Mouse (Mus musculus): ENCODE results near the gene Kdm4a.
A peak's percentile ranks its signal among the peaks of the same experiment; 100 is the strongest.

Kdm4a gene

DNA sequence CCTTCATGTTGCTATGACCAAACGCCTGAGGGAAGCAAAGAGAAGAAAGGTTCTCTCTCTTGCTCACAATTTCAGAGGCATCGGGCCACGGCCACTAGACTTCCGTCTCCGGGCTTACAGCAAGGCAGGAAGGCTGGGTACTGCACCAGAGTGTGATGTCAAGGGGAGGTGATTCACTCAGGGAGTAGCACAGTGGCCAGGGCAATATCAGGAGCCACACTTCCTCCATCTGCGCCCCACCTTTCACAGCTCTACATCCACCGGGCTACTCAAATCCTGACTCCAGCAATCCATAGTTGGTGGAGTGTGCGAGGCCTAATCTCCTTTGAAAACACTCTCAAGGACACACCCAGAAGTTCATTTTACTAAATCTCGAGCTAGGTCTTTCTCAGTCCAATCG is 62.3 kb downstream of the Kdm4a start:
- no peak for DNase-seq (ENCODE audit: low read depth, low spot score)

DNA sequence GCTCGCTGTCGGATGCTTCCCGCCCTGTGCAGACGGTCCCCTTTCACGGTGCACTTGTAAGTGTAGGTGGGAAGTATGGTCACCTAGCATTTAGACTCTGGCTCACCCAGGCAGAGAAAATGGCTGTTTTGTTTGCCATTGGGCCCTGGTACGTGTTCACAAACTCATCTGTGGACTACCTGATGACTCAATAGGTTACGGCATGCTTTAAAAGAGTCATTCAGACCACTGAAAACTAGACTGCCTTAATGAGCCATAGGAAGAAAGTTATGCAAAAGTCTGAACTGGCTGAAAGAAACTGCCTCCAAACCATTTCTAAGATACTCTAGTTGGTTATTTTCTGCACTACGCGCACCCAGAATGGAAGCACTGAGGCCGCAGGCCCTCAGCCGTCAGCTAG is 63.7 kb downstream of the Kdm4a start:
- no peak for DNase-seq (ENCODE audit: low read depth, low spot score)

DNA sequence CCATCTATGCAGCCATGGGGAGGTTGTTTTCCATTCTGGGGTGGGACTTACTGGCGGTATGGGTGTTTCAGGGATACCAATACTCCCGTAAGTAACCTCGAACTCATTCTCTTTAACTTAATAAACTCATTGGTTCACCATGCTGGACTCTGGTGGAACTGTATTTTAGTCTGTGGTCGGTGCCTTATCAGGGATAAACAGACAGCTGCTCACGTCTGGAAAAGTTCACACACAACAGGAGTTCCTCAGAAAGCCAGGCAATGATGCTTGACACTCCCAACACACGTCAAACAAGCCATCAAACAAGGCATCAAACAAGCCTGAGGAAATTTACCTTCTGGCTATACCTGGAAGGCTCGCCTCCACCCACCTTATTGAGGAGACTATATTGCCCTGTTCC is 64.7 kb downstream of the Kdm4a start:
- DNase-seq (ENCODE audit: low read depth, low spot score), result no peak

DNA sequence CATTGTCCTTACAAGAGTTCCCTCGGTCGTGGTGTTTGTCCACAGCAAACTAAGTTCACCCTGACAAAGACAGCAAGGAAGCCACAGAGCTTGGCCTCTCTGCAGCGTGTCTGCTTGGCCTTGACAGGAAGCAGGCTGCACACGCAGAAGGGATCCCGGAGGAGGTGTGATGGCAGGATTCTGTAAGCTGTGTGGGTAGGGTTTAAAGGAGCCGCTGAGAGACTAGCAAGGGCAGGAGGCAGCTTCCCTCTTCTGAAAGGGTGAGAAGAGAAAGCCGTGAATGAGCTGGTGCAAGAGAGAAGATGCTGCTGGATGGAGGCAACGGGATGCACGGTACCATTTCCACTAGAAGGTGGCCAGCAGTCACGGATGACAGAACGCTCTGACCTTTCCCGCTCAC is 67.2 kb downstream of the Kdm4a start:
- DNase-seq (ENCODE audit: low read depth, low spot score), result no peak

DNA sequence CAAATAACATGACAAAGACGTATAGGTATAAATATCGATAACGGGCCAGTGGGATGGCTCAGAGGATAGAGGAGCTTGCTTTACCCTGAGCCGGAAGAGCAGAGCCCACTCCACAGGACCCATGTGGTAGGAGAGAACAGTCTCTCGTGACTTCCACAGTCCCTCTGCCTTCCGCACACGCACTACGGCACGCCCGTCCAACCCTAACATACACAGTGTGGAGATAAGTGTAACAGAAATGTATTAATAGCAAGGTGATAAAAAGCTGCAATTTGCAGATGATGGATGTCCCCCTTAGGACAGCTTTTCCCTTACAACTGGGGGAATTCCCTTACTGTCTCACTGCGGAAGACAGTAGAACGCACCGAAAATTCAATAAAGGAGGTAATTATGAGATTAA is 70.2 kb downstream of the Kdm4a start:
- no peak for DNase-seq (ENCODE audit: low read depth, low spot score)

DNA sequence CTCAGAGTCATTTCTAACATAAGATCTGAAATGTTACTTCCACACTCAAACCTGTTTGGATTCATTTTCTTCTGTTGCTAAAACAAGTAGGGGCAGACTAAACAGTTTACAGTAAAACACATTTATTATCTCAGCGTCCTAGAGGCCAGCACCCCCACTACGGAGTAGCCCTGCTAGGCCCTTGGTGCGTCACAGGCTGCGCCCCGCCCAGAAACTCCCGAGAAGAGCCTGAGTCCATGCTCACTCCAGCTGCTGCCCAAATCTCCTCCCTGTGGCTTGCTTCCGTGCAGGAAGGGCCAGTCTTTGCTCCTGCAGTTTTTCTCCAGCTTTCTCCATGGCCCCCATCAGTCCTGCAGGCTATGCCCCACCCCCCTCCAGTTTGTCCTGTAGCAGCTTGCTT is 71.1 kb downstream of the Kdm4a start:
- no peak for DNase-seq (ENCODE audit: low read depth, low spot score)

DNA sequence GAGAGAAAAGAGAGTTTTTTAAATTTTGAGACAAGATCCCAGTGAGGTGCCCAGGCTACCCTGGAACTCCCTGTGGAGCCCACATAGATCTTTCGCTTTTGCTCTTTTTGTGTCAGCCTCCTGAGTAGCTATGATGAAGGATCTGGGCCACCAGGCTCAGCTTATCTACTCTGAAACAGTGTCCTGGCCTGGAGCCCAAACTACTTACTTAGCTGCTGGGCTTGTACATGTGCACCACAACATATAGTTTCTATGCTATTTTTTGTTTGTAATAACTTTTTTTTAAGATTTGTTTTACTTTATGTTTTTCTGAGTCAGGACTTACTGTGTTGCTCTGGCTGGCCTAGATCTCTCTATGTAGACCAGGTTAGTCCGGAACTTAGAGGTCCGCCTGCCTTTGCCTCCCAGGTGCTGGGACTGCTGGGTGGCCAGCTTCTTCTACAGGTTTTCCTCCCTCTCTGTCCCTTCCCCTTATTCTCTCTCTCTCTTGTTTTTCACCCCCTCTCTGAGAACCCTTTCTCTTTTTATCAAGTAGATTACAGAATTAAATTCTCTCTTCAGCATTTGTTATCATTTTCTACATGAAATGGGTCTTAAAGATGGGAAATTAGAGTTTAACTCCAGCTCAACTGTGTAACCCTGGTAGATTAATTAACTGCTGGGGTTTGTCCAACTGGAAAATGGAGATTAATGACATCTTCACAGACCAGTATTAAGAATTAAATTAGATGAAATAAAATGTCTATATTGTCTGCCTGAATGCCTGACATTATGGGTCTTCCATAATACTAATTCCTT is 74.4 kb downstream of the Kdm4a start:
- DNase-seq (ENCODE audit: low read depth, low spot score), result no peak

DNA sequence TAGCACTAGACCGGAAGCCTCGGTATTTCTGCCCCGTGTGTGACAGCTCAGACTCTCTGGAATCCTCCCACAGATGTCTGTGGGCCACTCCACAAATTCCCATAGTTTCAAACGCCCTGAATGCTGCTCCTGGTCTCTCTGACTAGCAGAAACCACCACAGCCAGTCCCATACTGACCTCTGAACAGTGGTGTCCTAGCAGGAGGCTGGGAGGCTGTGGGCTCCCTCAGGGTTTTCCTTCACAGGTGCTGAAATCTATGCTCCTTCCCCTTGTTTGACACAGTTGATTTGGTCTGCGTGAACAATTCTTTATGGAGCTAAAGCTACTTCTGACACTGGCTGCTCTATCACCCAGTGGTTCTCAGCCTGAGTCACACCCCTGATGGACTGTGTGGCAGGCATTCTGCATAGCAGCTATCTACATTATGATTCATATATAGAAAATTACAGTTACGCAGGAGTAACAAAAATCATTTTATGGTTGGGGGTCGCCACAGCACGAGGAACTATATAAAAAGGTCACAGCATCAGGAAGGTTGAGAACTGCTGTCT is 76.5 kb downstream of the Kdm4a start:
- no peak for DNase-seq (ENCODE audit: low read depth, low spot score)

DNA sequence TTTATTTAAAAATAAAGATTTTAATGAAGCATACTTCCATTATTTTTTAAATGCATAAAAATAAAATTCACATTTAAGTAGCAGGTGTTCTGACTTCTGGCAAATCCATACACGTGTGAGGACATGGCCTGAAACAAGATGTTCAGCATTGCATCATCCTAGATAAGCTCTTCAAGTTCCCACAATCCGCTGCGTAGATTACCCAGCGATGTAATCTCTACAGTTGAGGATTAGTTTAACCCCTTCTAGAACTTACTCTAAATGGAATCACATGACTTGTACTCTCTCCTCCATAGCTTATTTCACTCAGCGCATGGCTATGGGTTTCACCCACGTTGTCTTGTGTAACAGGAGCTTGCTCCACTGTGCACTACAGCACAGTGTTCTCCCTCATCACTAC is 78.3 kb downstream of the Kdm4a start:
- DNase-seq (ENCODE audit: low read depth, low spot score), result no peak

DNA sequence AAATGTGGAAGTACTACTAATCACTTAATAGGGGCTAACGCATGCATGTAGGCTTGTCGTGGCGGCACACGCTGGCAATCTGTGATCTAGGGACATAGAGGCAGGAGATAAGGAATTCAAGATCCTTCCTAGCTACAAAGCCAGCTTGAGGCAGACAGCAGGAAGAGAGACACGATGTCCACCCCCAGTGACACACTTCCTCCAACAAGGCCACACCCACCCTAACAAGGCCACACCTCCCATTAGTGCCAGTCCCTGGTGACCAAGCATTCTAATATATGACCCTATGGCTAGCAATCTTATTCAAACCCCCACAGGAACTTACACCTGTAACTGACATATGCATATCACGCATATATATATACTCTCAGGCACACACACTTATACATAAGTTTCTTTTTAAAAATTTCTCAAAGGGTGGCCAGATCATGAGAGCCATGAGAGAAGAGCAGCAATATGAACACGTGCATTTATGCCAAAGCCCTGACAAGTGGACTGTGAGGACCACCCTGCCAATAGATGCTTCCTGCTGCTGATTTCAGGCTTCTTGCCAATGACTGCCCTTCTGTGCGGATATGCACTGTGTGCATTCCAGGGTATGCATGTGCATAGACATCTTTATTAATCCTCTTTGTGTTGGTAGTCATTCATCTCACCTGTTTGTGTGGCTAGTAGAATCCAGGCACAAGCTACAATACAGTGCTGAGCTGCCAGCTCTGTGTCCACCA is 80.0 kb downstream of the Kdm4a start:
- DNase-seq (ENCODE audit: low read depth, low spot score), result no peak

DNA sequence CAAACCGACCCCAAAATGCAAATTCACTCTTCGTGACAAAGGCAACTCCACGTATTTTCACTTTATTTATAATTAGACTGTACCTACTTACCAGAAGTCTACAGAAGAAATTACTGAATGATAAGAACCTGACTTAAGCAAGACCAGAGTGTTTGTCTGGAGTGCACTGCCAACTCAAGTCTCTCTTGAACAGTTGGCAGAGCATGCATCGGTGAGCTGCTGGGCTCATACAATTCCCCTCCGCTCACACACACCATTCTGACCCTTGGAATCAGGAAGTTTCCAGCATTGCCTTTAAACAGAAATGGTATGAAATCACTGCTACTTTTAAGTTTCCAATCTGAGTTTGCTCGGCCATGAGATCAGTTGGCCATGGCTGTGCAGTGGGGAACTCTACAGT is 81.3 kb downstream of the Kdm4a start:
- DNase-seq (ENCODE audit: low read depth, low spot score), result no peak

DNA sequence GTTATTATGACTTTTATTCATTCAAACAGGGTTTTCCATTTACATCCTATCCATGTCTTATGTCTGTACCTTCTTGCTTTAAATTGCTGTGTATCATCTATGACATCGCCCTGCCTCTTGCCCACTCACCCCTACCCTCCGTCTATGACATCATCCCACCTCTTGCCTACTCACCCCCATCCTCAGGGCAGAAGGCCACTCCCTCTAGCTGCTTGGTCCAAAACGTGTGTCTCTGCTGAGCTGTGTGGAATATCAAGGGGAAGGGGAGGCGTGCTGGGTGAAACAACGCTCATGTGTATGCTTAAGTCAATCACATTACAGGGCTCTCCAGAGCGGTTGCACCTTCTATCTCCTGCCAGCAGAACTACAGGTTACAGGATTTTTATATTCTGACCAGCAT is 83.8 kb downstream of the Kdm4a start:
- DNase-seq (ENCODE audit: low read depth, low spot score), result no peak

DNA sequence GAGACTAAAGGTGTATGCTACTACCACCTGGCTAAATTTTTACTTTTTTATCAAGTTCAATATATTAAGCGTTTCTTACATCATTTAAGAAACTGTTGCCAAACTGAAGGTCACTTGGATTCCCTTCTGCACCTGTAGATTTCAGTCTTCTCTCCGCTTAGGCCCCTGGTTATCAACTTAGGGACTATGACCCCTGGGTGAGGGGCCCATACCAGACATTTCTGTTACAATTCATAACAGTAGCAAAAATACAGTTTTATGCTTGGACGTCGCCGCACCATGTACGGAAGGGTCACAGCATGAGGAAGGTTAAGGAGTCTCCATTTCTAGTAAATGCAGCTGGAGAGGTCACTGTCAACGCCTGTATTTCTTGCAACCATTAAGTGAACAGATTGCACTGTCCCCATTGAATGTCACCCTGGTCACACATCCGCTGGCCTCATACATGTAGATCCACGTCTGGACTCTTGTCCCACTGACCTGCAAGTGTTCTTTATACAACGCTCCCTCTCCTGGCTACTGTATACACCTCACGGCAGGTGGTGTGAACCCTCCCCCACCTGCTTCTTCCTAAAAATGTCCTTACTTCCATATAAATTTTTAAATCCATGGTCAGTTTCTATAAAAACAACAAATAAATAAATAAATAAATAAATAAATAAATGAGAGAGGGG is 86.9 kb downstream of the Kdm4a start:
- no peak for DNase-seq (ENCODE audit: low read depth, low spot score)

DNA sequence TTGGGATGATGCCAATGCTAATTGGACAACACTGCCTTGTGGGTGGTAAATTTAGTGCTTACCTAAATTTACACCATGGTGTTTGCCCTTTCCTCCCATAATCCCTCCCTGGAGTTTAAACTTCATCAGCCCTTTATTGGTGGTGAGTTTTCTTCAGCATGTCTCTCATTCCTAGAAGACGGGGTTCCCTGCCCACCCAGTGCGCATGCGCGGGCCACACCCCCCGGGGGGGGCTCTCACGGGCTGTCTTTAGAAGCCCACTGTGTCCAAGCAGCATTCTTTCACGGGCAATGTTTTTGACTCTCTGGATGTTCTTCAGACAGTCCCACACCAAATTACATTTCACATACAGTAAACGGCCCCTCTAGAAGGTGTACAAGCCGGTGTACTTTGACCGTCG is 89.4 kb downstream of the Kdm4a start:
- DNase-seq (ENCODE audit: low read depth, low spot score), result no peak

DNA sequence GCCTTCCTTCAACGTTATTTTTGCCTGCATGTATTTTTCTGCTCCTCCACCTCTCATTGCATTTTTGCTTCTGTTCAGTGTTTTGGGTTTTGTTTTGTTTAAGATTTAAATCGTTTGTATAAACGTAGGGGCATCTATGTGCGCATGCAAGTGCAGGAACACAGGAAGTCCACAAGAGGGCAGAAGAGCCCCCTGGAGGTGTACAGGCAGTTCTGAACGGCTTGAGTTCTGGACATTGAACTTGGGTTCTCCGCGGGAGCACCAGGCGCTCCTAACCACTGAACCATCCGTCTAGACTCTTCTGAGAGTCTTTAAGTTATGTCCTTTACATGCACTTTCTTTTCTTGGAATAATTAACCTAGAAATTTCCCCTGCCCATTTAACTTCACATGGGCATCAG is 89.9 kb downstream of the Kdm4a start:
- DNase-seq (ENCODE audit: low read depth, low spot score), result peak; percentile 9

DNA sequence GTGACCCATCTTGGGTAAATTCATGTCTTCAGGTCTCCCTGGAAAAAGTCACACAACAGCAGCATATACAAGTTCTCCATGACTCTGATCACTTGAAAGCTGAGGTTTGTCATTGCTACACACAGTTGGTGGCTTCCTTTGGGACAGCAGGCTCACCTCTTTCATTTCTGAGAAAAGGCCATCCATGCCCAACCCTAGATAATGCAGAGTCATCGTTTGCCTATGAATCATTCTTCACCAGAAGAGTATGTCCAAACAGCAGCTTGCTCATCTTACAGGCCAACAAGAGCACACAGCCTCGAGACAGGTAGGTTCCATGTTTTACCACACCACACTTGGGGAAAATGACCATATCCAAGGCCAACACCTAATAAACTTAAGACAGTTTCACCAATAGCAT is 91.1 kb downstream of the Kdm4a start:
- no peak for DNase-seq (ENCODE audit: low read depth, low spot score)

Measured in forelimb bud, embryonic 11.5 days (tissue).